Mouse (Mus musculus) forebrain, embryonic 15.5 days (tissue): Measurements from ENCODE around the gene Borcs5. TPM values are rescaled to one million over a fixed set of nuclear protein-coding genes. Genes with fewer than 3 reads are reported as not detected.
"Not testable (repeated sequence)": the region's sequence is repeated elsewhere in the genome, so short reads cannot be mapped to it uniquely, and the experiment has no call there.

Experiments used
- ATAC-seq: fragments of 200-750 bp; cut with Nextera tagmentation; replicated peaks from 2 replicates; pipeline ENCODE4 v1.8.0; 2017; ENCODE audit warnings: mild to moderate bottlenecking, moderate TSS enrichment, moderate library complexity
- H3K27ac ChIP-seq: fragments of 300-500 bp; sonication (generic); replicated peaks from 2 replicates; pipeline ENCODE4 v1.5.1; 2015; ENCODE audit warnings: mild to moderate bottlenecking, inconsistent platforms
- H3K27me3 ChIP-seq: fragments of 300-500 bp; sonication (generic); 2 replicates; pipeline ENCODE4 v1.6.1; 2015; ENCODE audit warnings: inconsistent platforms
- H3K36me3 ChIP-seq: fragments of 300-500 bp; sonication (generic); 2 replicates; pipeline ENCODE4 v1.6.1; 2015; ENCODE audit warnings: mild to moderate bottlenecking, inconsistent platforms
- H3K4me1 ChIP-seq: fragments of 300-500 bp; sonication (generic); 2 replicates; pipeline ENCODE4 v1.6.1; 2015; ENCODE audit warnings: inconsistent platforms
- H3K4me2 ChIP-seq: fragments of 300-500 bp; sonication (generic); replicated peaks from 2 replicates; pipeline ENCODE4 v1.6.1; 2015; ENCODE audit warnings: mild to moderate bottlenecking, inconsistent platforms
- H3K4me3 ChIP-seq: fragments of 300-500 bp; sonication (generic); 2 replicates; pipeline ENCODE4 v1.5.1; 2015; ENCODE audit warnings: mild to moderate bottlenecking, inconsistent platforms
- H3K9ac ChIP-seq: fragments of 300-500 bp; sonication (generic); replicated peaks from 2 replicates; pipeline ENCODE4 v1.6.1; 2015; ENCODE audit warnings: mild to moderate bottlenecking, inconsistent platforms
- H3K9me3 ChIP-seq: fragments of 300-500 bp; sonication (generic); 2 replicates; pipeline ENCODE4 v1.6.1; 2016; ENCODE audit warnings: inconsistent platforms
- WGBS: fragments of 180-500 bp; shearing (Covaris S2); methylation state at CpG from one replicate; pipeline ENCODE4 v1.1.7; 2015; ENCODE audit warnings: mixed read lengths; 5-methylcytosine and 5-hydroxymethylcytosine counted together
- polyA plus RNA-seq: library from polyadenylated mRNA; unstranded; fragments of >200 nt; fragmentation: Nextera tagmentation; extraction: Ambion mirVana; gene quantifications from 2 replicates; pipeline ENCODE4 v1.2.1, GENCODE M21; 2015

The Borcs5 gene
- polyA plus RNA-seq, 1 experiment from 2014 or later: 45.8 TPM

DNA sequence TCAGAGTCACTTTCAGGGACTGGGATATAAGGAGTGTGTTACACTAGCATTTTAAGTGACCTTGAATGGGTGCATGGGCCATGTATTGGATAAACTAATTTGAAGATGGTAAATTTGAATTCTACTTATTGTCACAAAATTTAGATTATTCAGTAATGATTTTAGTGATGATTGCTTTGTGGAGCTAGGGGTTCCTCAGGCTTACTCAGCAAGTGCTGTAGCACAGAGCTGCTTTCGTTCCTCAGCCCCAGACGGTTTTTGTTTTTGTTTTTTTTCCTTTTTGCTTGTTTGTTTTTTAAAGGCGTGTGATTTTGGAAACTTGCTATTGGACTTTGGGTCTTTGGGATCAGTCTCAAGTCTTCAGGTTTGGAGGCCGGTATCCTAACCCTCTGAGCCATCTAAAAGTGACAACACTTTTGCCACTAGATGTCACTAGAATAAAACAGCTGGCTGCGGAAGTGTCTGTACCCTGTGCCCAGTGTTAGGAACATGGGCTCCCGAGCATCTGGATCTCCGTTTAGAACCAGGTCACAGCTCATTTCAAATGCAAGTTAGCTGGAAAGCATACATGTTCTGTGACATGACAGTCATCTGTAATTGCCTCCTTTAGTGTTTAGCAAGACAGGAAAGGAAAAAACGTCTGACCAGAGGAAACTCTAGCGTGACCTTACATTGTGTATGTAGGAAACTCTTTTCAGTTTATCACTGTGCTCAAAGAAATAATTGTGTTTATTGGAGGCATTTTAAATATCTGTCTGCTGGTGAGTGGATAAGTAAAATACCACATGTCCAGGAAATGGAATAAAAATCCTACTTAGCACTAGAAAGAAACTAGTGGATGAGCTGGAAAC is 20.0 kb downstream of the Borcs5 start:
- Histone ChIP-seq H3K27ac (no peak overlapping the region), H3K9ac (no peak overlapping the region), H3K36me3 (no peaks in the 10 kb centered on the region), H3K4me3 (no peak overlapping the region), H3K27me3 (no peaks in the 10 kb centered on the region), H3K4me2 (no peak overlapping the region), H3K9me3 (no peaks in the 10 kb centered on the region), H3K4me1 (peaks cover 3% of the 10 kb centered on the region; the same call in 1 of the 2 replicates)
- 22% methylated on average over 9 of the region's 9 CpGs for WGBS
- ATAC-seq: peak; percentile 94

DNA sequence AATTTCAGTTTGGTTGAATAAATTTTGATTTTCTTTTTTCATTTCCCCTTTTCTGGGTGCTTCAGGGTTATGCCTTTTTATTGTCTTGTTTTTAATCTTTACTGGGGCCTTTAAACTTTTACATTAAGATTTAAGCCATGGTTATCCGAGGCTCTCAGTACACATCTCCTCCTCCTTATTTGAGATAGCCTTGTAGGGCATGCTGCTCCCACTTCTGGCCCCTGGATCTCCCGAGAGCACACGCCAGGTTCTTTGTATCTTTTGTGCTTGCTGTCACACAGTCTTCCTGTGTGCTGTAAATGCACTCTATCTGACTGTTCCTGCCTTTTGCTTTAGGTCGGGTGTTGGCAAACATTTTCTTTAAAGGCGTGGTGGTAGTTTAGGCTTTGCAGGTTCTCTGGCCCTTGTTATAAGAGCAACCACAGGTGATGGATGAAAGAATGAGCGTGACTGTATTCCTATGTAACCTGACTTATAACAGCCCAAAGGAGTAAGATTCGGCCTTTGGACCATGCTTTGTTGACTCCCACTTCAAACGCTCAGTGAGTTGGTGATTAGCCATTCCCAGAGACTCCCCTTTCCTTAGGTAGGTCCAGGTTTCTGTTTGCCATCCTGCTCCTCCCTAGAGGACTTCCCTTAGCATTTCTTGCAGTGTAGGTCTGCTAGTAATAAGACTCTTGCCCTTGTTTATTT is 21.6 kb downstream of the Borcs5 start:
- no peak overlapping the region for H3K4me3 ChIP-seq
- no peaks in the 10 kb centered on the region for H3K9me3 ChIP-seq
- H3K9ac ChIP-seq: no peak overlapping the region
- no peaks in the 10 kb centered on the region for H3K27me3 ChIP-seq
- no peaks in the 10 kb centered on the region for H3K36me3 ChIP-seq
- no peak overlapping the region for H3K4me2 ChIP-seq
- no peak overlapping the region for H3K27ac ChIP-seq
- H3K4me1 ChIP-seq: peaks cover 3% of the 10 kb centered on the region; the same call in 1 of the 2 replicates
- ATAC-seq: no peak
- WGBS: 80% methylated on average over 8 of the region's 8 CpGs

DNA sequence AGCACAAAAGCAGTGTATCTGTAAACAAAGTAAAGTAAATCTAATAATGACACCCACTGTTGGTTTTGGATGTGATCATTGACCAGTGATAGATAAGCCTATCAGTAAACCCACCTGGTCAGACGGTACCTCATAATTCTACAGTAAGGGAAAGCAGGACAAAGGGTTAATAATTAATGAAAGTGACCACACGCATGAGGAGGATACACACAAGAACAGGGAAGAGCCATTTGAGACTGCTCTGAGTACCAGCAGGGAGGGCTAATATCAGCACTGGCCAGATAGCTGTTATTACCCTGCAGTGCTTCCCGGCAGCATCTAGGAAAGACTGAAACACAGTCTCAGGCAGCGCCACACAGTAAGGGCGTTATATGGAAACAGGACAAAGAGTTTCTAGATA is 25.3 kb downstream of the Borcs5 start:
- Histone ChIP-seq H3K4me2 (no peak overlapping the region), H3K9ac (no peak overlapping the region), H3K27me3 (no peaks in the 10 kb centered on the region), H3K9me3 (no peaks in the 10 kb centered on the region), H3K27ac (no peak overlapping the region), H3K36me3 (no peaks in the 10 kb centered on the region), H3K4me1 (peaks cover 7% of the 10 kb centered on the region; the same call in 1 of the 2 replicates), H3K4me3 (no peak overlapping the region)
- 81% methylated on average over 5 of the region's 5 CpGs for WGBS
- no peak for ATAC-seq

DNA sequence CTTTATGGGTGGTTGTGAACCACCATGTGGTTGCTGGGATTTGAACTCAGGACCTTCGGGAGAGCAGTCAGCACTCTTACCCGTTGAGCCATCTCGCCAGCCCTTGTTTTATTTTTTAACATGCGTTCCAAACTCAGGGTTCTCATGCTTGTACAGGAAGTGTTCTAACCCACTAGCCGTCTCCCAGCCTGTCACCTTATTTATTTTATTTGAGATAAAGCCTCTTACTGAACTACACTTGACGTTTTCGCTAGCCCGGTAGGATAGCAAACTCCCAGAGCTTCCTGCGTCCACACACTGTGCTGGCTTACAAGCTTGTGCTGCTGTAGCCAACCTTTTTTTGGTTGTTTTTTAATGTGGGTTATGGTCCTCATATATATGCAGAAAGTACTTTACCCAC is 26.5 kb downstream of the Borcs5 start:
- Histone ChIP-seq H3K4me2 (no peak overlapping the region), H3K9me3 (no peaks in the 10 kb centered on the region), H3K9ac (no peak overlapping the region), H3K4me1 (0 out of 2 replicates have a peak, but pooled peaks cover 6% of the 10 kb centered on the region), H3K27ac (no peak overlapping the region), H3K36me3 (no peaks in the 10 kb centered on the region), H3K27me3 (no peaks in the 10 kb centered on the region), H3K4me3 (no peak overlapping the region)
- no peak for ATAC-seq
- WGBS: 89% methylated on average over 9 of the region's 9 CpGs

DNA sequence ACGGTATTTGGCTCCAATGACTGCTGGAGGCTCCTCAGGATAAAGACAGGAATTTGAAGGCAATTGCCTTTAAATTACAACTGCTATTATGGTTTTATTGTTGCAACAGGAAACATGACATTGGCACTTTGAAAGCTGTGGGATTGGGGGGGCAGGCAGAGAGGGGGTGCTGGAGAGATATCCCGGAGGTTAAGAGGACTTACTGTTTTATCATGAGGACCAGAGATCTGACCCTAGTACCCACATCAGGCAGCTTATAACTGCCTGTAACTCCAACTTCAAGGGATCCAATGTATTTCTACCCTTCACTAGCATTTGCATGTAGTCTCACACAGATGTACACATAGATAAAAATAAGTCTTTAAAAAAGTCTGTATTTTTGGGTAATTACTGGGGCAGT is 29.2 kb downstream of the Borcs5 start:
- 81% methylated on average over 2 of the region's 2 CpGs for WGBS
- H3K27ac ChIP-seq: no peak overlapping the region
- peaks cover 12% of the 10 kb centered on the region; the same call in 1 of the 2 replicates for H3K4me1 ChIP-seq
- no peak overlapping the region for H3K9ac ChIP-seq
- no peaks in the 10 kb centered on the region for H3K27me3 ChIP-seq
- no peaks in the 10 kb centered on the region for H3K9me3 ChIP-seq
- H3K4me2 ChIP-seq: no peak overlapping the region
- ATAC-seq: no peak
- no peaks in the 10 kb centered on the region for H3K36me3 ChIP-seq
- H3K4me3 ChIP-seq: no peak overlapping the region

DNA sequence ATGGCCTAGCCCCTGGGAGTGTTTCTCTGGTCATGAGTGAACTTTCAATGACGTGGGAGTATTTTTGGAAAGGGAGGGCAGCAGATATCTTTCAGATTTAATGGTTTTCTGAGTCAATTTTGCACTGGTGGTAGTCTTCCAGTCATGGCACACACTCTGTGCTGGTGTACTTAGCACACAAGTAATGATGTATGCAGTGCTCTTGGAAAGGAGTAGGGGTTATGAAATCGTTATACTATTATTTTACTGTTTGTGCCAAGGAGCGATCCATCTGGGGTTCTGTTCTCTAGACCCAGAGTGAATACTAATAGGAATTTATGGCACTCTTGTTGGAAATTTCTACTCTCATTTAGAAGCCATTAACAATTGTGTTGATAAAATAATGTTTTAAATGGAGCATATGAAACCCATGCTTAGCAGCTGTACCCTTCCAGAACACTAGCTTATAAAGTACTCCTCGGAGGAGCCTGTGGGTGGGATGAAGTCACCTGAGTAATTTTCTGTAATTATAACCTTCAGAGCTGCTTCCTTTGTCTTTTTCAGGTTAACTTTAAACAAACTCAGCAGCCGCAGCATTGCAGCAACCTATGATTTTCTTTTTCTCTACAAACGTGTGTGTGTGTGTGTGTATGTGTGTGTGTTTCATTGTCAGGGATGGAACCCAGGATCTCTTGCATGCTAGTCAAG is 30.0 kb downstream of the Borcs5 start:
- Histone ChIP-seq H3K4me2 (no peak overlapping the region), H3K27ac (no peak overlapping the region), H3K27me3 (no peaks in the 10 kb centered on the region), H3K36me3 (no peaks in the 10 kb centered on the region), H3K9me3 (no peaks in the 10 kb centered on the region), H3K9ac (no peak overlapping the region), H3K4me1 (peaks cover 12% of the 10 kb centered on the region; the same call in 1 of the 2 replicates), H3K4me3 (no peak overlapping the region)
- WGBS: 69% methylated on average over 6 of the region's 6 CpGs
- ATAC-seq: no peak

DNA sequence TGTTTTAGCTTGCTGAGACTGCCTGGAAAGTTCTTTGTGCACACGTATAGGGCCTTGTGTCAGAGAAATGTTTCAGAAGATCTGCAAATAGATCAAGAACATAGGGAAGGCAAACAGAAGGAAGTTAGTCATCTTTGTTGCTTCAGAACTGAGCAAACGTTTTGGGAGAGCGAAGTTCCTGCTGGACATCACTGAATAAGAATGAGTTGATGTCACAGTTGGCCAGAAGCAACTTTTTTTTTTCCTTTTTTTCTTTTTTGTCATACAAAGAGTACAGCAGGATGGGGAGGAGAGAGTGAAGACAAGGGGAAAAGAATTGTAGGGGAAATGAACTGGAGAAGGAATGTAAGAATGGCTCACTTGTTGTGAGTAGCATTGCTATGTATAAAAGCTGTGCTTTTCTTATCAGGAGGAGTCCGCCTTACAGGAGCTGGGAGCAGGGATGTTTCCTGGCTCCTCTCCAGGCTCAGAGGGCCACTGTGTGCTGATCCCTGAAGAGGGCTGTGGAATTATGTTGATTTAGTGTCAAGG is 31.6 kb downstream of the Borcs5 start:
- WGBS: 49% methylated on average over 4 of the region's 4 CpGs
- no peak overlapping the region for H3K4me2 ChIP-seq

DNA sequence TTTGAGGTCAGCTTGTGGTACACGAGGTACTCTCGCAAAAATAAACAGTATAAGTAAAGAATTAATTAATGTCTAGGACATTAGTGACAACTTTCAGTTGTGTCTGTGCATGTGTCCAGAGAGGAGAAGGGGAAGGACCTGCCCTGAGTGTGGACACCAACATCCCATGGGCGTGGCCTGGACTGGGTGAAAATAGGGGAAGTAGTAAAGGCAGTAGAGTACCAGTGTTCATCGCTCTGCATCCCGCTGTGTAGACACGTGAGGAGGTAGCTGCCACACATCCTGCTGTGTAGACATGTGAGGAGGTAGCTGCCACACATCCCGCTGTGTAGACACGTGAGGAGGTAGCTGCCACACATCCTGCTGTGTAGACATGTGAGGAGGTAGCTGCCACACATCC is 34.4 kb downstream of the Borcs5 start:
- 92% methylated on average over 8 of the region's 8 CpGs for WGBS
- not testable (repeated sequence) for H3K36me3 ChIP-seq, H3K27me3 ChIP-seq, H3K4me3 ChIP-seq, H3K4me2 ChIP-seq, H3K9me3 ChIP-seq, H3K27ac ChIP-seq, H3K9ac ChIP-seq, ATAC-seq
- H3K4me1 ChIP-seq: peaks cover 12% of the 10 kb centered on the region; the same call in 1 of the 2 replicates

More for the DNA sequence above, 31.6 kb downstream of the Borcs5 start:
- no peaks in the 10 kb centered on the region for H3K27me3 ChIP-seq
- peaks cover 12% of the 10 kb centered on the region; the same call in 1 of the 2 replicates for H3K4me1 ChIP-seq
- H3K36me3 ChIP-seq: no peaks in the 10 kb centered on the region
- no peaks in the 10 kb centered on the region for H3K9me3 ChIP-seq
- no peak overlapping the region for H3K9ac ChIP-seq
- H3K4me3 ChIP-seq: no peak overlapping the region
- no peak for ATAC-seq
- H3K27ac ChIP-seq: no peak overlapping the region

DNA sequence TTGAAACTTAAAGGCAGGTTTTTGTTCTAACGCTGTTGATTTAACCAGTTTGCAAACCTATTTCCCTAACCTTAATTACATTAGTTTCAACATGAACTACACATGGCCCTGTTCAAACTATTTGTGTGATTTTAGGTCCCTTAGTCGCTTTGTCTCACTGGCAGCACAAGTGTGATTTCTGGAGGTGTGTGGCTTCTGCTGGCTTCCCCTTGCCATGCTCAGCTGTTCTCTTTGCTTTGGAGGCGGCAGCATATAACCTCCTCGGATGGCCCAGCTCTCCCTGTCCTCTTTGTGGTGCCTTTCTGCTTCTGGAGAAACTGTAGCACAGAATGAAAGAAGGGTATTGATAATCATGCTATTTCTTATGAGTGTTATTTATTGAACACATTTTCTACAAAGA is 38.2 kb downstream of the Borcs5 start:
- WGBS: 87% methylated on average over 4 of the region's 4 CpGs
- H3K36me3 ChIP-seq: no peaks in the 10 kb centered on the region
- H3K4me3 ChIP-seq: no peak overlapping the region
- H3K27me3 ChIP-seq: no peaks in the 10 kb centered on the region
- no peaks in the 10 kb centered on the region for H3K9me3 ChIP-seq
- no peaks in the 10 kb centered on the region for H3K4me1 ChIP-seq
- no peak for ATAC-seq
- no peak overlapping the region for H3K9ac ChIP-seq
- no peak overlapping the region for H3K4me2 ChIP-seq
- H3K27ac ChIP-seq: no peak overlapping the region

DNA sequence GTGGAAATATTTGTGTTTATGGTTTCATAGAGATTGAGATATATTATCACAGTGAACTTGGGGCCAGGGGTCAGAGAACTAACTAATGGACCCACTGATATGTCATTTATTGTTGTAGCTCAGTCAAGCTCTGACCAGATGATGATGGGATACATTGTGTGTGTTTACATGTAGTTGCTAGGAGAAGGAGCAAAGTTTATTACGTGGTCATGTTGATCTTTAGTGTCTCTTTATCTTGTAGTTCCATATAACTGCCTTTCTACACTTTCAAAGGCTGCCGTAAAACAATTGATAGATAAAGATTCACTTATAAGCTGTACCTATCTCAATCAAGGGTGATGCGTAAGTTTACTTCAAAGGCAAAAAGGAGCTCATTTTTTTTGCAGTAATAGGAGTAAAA is 38.7 kb downstream of the Borcs5 start:
- Histone ChIP-seq H3K27me3 (no peaks in the 10 kb centered on the region), H3K36me3 (no peaks in the 10 kb centered on the region), H3K9me3 (no peaks in the 10 kb centered on the region), H3K9ac (no peak overlapping the region), H3K4me1 (no peaks in the 10 kb centered on the region), H3K4me3 (no peak overlapping the region), H3K27ac (no peak overlapping the region), H3K4me2 (no peak overlapping the region)
- 92% methylated on average over 3 of the region's 3 CpGs for WGBS
- ATAC-seq: no peak

DNA sequence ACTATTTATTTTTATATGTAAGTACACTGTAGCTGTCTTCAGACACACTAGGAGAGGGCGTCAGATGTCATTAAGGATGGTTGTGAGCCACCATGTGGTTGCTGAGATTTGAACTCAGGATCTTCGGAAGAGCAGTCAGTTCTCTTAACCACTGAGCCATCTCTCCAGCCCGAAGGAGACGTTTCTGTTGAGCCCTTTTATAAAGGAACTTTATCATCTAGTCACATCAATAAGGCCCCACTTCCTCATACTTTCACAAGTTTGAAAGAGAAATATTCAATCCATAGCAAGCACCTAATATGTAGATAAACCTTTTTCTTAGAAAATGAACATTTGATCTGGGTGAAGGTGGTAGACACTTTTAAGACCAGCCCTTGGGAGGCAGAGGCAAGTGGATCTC is 40.0 kb downstream of the Borcs5 start:
- not testable (repeated sequence) for H3K4me2 ChIP-seq, H3K9me3 ChIP-seq, ATAC-seq, H3K4me3 ChIP-seq, H3K36me3 ChIP-seq, H3K27me3 ChIP-seq, H3K9ac ChIP-seq, H3K4me1 ChIP-seq, H3K27ac ChIP-seq
- WGBS: 91% methylated on average over 4 of the region's 4 CpGs
